Mouse (Mus musculus): ENCODE measurements around the gene Ppy.

DNA sequence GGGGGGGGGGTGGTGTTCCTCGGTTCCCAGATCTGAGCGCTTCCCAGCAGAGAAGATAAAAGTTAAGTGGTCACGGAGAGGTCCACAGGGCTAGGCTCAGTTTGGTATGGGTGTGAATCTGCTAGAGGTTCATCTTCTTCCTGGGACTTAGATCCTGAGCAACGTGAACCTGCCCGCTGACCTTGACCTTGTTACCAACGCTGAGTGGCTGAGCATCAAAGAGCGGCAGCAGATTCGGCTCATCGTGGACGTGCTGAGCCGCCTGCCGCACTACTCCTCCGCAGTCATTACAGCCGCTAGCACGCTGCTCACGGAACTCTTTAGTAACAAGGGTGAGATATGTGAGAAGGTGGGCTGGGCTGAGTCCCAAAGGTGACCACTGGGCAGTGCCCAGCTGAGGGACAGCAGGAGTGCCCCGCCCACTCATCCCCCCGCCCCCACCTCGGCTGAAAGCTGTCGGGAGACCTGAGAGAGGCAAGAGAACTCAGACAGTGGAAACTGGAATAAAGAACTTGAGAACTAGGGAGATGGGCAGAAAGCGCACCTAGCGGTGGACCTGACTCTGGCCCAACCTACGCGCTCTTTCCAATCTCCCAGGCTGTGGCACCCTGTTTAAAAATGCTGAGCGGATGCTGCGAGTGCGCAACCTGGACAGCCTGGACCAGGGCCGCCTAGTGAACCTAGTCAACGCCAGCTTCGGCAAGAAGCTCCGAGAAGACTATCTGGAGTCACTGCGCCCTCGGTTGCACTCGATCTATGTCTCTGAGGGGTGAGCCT is 46.3 kb upstream of the Ppy start:
- TF ChIP-seq CTCF (IDR thresholded peaks at IDR 0.05; ENCODE audit: low read depth) (peak; percentile 25; the same call in 1 of the 2 replicates), EP300 (optimal IDR thresholded peaks at IDR 0.05) (no peak)
